Mouse (Mus musculus): ENCODE measurements at regions not wholly inside any gene's neighbourhood (a gene's known extent, or its start where the extent isn't known, plus 50 kb on each side); places are given as distances from the start of the nearest gene placed in this dataset.

GRCm38 (mm10) chr8:40210871-40211270 is 464.0 kb upstream of the Adam24 start:
- WGBS: 92% methylated on average over 4 of the region's 4 CpGs
- H3K36me3 ChIP-seq: no peaks in the 10 kb centered on the region
- no peak overlapping the region for H3K4me3 ChIP-seq
- no peaks in the 10 kb centered on the region for H3K27me3 ChIP-seq (ENCODE audit: insufficient read depth, poor library complexity, severe bottlenecking)
- no peaks in the 10 kb centered on the region for H3K4me1 ChIP-seq (replicated peaks)
- H3K9me3 ChIP-seq: no peaks in the 10 kb centered on the region
- no peak for DNase-seq (ENCODE audit: low spot score)
- no peak overlapping the region for H3K27ac ChIP-seq

DNA sequence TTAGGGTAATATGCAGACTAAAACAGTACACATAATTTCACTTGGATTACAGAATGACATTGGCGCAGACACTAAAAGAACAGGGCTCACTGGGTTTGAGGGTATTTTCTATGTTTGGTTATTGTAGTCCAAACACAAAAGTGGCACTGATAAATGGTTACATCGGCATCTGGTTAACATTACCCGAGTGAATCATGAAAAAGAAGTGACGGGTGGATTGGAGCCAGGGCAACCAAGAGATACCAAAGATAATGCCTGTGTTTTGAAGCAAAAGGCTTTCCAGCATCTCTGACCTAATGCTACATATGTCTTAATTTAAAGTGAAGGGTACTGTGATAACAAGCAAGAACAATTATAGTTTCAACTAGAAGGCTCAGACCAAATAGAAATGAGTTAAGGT is 451.4 kb upstream of the Adam24 start:
- H3K27me3 ChIP-seq (ENCODE audit: insufficient read depth, poor library complexity, severe bottlenecking): no peaks in the 10 kb centered on the region
- 84% methylated on average over 4 of the region's 4 CpGs for WGBS
- no peaks in the 10 kb centered on the region for H3K4me1 ChIP-seq (replicated peaks)
- DNase-seq (ENCODE audit: low spot score): no peak
- H3K9me3 ChIP-seq: no peaks in the 10 kb centered on the region
- H3K4me3 ChIP-seq: no peak overlapping the region
- no peaks in the 10 kb centered on the region for H3K36me3 ChIP-seq
- no peak overlapping the region for H3K27ac ChIP-seq

DNA sequence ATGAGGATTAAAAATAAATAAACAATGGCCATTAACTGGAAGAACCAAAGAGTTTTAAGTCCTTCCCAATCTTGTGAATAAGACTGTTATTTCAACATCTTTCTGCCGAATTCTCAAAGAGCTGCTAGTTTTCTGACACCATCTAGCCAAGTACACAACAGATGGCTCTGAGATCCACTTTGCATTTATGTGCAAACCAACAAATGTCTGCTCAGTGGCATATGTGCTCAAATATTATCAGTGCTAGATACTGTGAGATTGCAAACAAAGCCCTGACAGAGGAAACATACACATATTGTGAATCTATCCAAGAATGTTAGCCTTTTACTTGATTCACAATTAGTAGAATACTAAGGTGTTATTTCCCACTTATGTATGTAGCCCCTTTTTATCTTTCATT is 447.6 kb upstream of the Adam24 start:
- WGBS: 82% methylated on average over 1 of the region's 1 CpGs
- Histone ChIP-seq H3K27ac (no peak overlapping the region), H3K36me3 (no peaks in the 10 kb centered on the region), H3K4me3 (no peak overlapping the region), H3K9me3 (no peaks in the 10 kb centered on the region), H3K27me3 (ENCODE audit: insufficient read depth, poor library complexity, severe bottlenecking) (no peaks in the 10 kb centered on the region), H3K4me1 (replicated peaks) (no peaks in the 10 kb centered on the region)
- no peak for DNase-seq (ENCODE audit: low spot score)
